Mouse (Mus musculus) testis, adult 2 months (tissue): ENCODE data around the gene Smarcc2. TPM values are rescaled to one million over a fixed set of nuclear protein-coding genes. Genes with fewer than 3 reads are reported as not detected.

Experiments
- H3K27ac ChIP-seq: fragments of 200-500 bp; 2 replicates; pipeline ENCODE4 v1.5.1; 2012; ENCODE audit warnings: low read depth, low read length; ENCODE audit not compliant: control insufficient read depth, insufficient read depth
- H3K27me3 ChIP-seq: fragments of 200-500 bp; 2 replicates; pipeline ENCODE4 v1.6.1; 2012; ENCODE audit warnings: mild to moderate bottlenecking, low read length, moderate library complexity; ENCODE audit not compliant: control insufficient read depth, insufficient read depth
- H3K36me3 ChIP-seq: fragments of 200-500 bp; 2 replicates; pipeline ENCODE4 v1.6.1; 2012; ENCODE audit warnings: mild to moderate bottlenecking, low read length; ENCODE audit not compliant: control insufficient read depth, insufficient read depth
- H3K4me1 ChIP-seq: fragments of 200-500 bp; 2 replicates; pipeline ENCODE4 v1.6.1; 2012; ENCODE audit warnings: low read length; ENCODE audit not compliant: control insufficient read depth, insufficient read depth
- H3K4me3 ChIP-seq: fragments of 200-500 bp; 2 replicates; pipeline ENCODE4 v1.5.1; 2012; ENCODE audit warnings: low read depth, mild to moderate bottlenecking, low read length, moderate library complexity, mixed read lengths; ENCODE audit not compliant: control insufficient read depth
- CTCF ChIP-seq: fragments of 200-500 bp; IDR thresholded peaks from 2 replicates; pipeline ENCODE4 v1.5.1; 2012; ENCODE audit warnings: low read depth, mild to moderate bottlenecking, inconsistent platforms, low read length, moderate library complexity; ENCODE audit not compliant: control insufficient read depth, insufficient read depth, insufficient replicate concordance
- POLR2A ChIP-seq: fragments of 200-500 bp; IDR thresholded peaks from 2 replicates; pipeline ENCODE4 v1.6.1; 2012; ENCODE audit warnings: low read depth, mild to moderate bottlenecking, inconsistent platforms, low read length, moderate library complexity; ENCODE audit not compliant: control insufficient read depth
- polyA plus RNA-seq: library from polyadenylated mRNA; depleted of rRNA; stranded (reverse); fragments of >200 nt; gene quantifications from 2 replicates; pipeline ENCODE4 v1.2.3, GENCODE M21; 2012; rRNA removed

Smarcc2 gene
- 138 and 141 TPM in 2 replicates for polyA plus RNA-seq

- peak; percentile 33; the same call in 1 of the 2 replicates for TF ChIP-seq CTCF
- TF ChIP-seq POLR2A = peak; percentile 34; the same call in 1 of the 2 replicates
- Histone ChIP-seq H3K4me3 (peak within 1 kb of the TSS; percentile 97), H3K36me3 (peaks cover 2% of the 10 kb centered on the region), H3K4me1 (peaks cover 7% of the 10 kb centered on the region), H3K27me3 (no peaks in the 10 kb centered on the region), H3K27ac (peak within 1 kb of the TSS; percentile 90)
Measured at GRCm38 (mm10) chr10:128458719-128459408, at the start of gene Smarcc2. TSS of gene Smarcc2 (plus strand) at chr10:128459248.

DNA sequence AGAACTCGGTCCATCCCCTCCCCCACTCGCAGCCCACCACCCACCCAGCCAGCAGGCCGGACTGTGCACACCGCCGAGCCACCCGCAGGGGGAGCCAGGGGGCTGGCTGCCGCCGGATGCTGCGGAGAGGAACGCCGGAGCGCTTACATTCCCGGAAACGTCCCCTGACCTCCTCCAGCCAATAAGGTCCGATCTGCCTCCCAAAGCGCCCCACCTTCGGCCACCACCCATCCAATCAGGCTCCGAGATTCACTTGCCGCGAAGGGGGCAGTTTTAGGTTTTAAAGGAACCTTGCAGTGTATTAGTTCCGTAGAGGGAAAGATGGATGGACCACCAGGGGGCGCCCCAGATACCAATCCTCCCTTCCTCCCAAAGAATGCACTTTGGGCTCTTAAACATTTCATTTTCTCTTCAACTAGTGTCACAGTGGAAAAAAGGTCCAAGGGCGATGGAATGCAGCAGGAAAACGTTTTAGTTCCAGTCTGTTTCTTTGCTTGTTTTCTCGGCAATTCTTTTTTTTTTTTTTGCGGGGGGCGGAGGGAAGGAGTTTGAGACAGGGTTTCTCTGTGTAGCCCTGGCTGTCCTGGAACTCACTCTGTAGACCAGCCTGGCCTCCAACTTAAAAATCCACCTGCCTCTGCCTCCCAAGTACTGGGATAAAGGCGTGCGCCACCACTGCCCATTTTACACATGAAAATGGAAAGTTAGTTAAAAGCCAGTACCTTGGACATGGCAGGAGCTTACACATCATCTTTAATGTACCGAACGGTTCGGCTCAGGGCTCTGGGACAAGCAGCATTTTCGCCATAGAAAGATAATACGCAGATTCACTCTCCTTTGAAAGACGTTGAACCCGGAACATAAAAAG is 49.1 kb upstream of the Smarcc2 start:
- Histone ChIP-seq H3K4me3 (peak overlapping the region; percentile 79), H3K27me3 (no peaks in the 10 kb centered on the region), H3K4me1 (peaks cover 17% of the 10 kb centered on the region), H3K27ac (peak overlapping the region; percentile 60), H3K36me3 (peaks cover 2% of the 10 kb centered on the region)
- TF ChIP-seq POLR2A (peak; percentile 41; the same call in 1 of the 2 replicates), CTCF (peak; percentile 47; the same call in 1 of the 2 replicates)

- Histone ChIP-seq H3K27me3 (no peaks in the 10 kb centered on the region), H3K27ac (peak overlapping the region; percentile 60; the same call in 1 of the 2 replicates), H3K36me3 (peaks cover 3% of the 10 kb centered on the region), H3K4me1 (peaks cover 17% of the 10 kb centered on the region), H3K4me3 (peak overlapping the region; percentile 79)
- TF ChIP-seq CTCF = no peak
- no peak for TF ChIP-seq POLR2A
Measured at GRCm38 (mm10) chr10:128410560-128410845, 48.5 kb upstream of the Smarcc2 start.

- Histone ChIP-seq H3K27me3 (no peaks in the 10 kb centered on the region), H3K4me3 (peak within 1 kb of the TSS; percentile 99), H3K27ac (peak within 1 kb of the TSS; percentile 92), H3K4me1 (peaks cover 17% of the 10 kb centered on the region), H3K36me3 (peaks cover 5% of the 10 kb centered on the region)
- peak; percentile 94 for TF ChIP-seq POLR2A
- 0 out of 2 replicates have a peak, but pooled peaks have one; percentile 5 for TF ChIP-seq CTCF
Measured at GRCm38 (mm10) chr10:128411211-128412054, 47.6 kb upstream of the Smarcc2 start, which contains the start of the genes Nabp2 and Rnf41. TSS of gene Nabp2 (minus strand) at chr10:128411492. TSS of gene Rnf41 (plus strand) at chr10:128411657.

DNA sequence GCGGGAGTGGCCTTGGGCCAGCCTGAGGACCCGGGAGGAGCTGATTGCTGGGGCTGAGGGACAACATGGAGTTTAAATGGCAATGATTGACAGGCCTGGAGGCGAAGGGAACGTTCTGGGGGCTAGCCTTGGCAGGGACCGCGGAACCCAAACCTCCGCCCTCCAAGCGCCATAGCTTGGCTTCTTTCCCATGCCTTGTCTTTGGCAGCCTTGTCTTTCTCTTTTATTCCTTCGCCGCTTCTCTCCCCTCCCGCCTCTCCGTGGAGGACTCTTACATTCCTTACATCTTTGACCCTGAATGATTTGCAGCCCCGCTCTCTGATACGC is 47.0 kb upstream of the Smarcc2 start:
- H3K27me3 ChIP-seq = no peaks in the 10 kb centered on the region
- peak overlapping the region; percentile 92 for H3K27ac ChIP-seq
- peak overlapping the region; percentile 99 for H3K4me3 ChIP-seq
- peaks cover 7% of the 10 kb centered on the region for H3K36me3 ChIP-seq
- H3K4me1 ChIP-seq = peaks cover 17% of the 10 kb centered on the region
- TF ChIP-seq POLR2A = no peak
- TF ChIP-seq CTCF = no peak

DNA sequence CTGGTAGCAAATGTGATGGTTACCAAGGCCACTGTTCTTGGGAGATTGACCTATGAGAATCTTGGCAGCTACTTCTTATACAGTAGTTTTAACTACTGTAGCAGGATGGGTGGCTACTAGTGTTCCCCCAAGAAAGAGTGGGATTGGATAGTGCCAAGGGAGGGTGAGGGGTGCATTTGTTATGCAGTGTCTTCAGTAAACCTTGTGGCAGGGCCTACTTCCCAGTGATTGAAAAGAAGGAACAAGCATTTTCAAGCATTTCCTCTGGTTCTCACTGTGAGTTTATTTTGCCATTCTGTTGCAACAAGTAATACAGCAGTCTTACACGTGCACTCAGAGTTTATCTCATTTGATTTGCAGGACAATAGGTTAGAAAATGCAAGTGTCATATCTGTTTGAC is 46.5 kb upstream of the Smarcc2 start:
- H3K4me1 ChIP-seq = peaks cover 17% of the 10 kb centered on the region
- no peaks in the 10 kb centered on the region for H3K27me3 ChIP-seq
- TF ChIP-seq CTCF (no peak), POLR2A (no peak)
- H3K4me3 ChIP-seq = peak overlapping the region; percentile 99
- H3K27ac ChIP-seq = no peak overlapping the region
- peaks cover 7% of the 10 kb centered on the region for H3K36me3 ChIP-seq

GRCm38 (mm10) chr10:128413076-128413475 is 46.0 kb upstream of the Smarcc2 start:
- Histone ChIP-seq H3K27me3 (no peaks in the 10 kb centered on the region), H3K4me3 (peak overlapping the region; percentile 99), H3K27ac (no peak overlapping the region), H3K4me1 (peaks cover 17% of the 10 kb centered on the region), H3K36me3 (peaks cover 7% of the 10 kb centered on the region)
- TF ChIP-seq CTCF (no peak), POLR2A (no peak)
